Mouse (Mus musculus): ENCODE results near the gene Ubqln3.

The Ubqln3 gene

GRCm38 (mm10) chr7:104143179-104143578 lies at the start of gene Ubqln3:
Gene Ubqln3 (minus strand): TSS chr7:104143279.
- DNase-seq, result no peak

GRCm38 (mm10) chr7:104191275-104191674 lies 48.2 kb upstream of the Ubqln3 start:
- DNase-seq, result no peak

- no peak for DNase-seq
Measured at GRCm38 (mm10) chr7:104183292-104183691, 40.2 kb upstream of the Ubqln3 start, which contains the start of gene Olfr648. Gene Olfr648 (minus strand): TSS chr7:104183392.

- DNase-seq, result no peak
Measured at GRCm38 (mm10) chr7:104179074-104179473, 36.0 kb upstream of the Ubqln3 start.

GRCm38 (mm10) chr7:104178422-104179054 lies 35.5 kb upstream of the Ubqln3 start:
- DNase-seq, result no peak

GRCm38 (mm10) chr7:104175085-104175484 lies 32.0 kb upstream of the Ubqln3 start:
- DNase-seq, result no peak

- no peak for DNase-seq
Measured at GRCm38 (mm10) chr7:104169634-104170204, 26.6 kb upstream of the Ubqln3 start.

GRCm38 (mm10) chr7:104167105-104167504 lies 24.0 kb upstream of the Ubqln3 start:
- DNase-seq, result no peak

GRCm38 (mm10) chr7:104150456-104150855 lies 7.4 kb upstream of the Ubqln3 start, which contains the start of gene Ubqlnl:
Gene Ubqlnl (minus strand): TSS chr7:104150556.
- DNase-seq, result no peak

- no peak for DNase-seq
Measured at GRCm38 (mm10) chr7:104137305-104137704, 5.8 kb downstream of the Ubqln3 start, which contains the start of gene Olfr643. Gene Olfr643 (minus strand): TSS chr7:104137405.

- no peak for DNase-seq
Measured at GRCm38 (mm10) chr7:104129726-104130125, 13.4 kb downstream of the Ubqln3 start, which contains the start of gene Ubqln5. Gene Ubqln5 (minus strand): TSS chr7:104129826.

- DNase-seq, result no peak
Measured at GRCm38 (mm10) chr7:104104757-104104972, 38.4 kb downstream of the Ubqln3 start, which contains the start of gene Olfr646. Gene Olfr646 (plus strand): TSS chr7:104104873.

GRCm38 (mm10) chr7:104103913-104104756 lies 38.9 kb downstream of the Ubqln3 start:
- no peak for DNase-seq

All from cerebellum, adult 9-10 months (tissue).